Mouse (Mus musculus): Measurements from ENCODE around the gene Otulin. TPM values are rescaled to one million over a fixed set of nuclear protein-coding genes. Genes with fewer than 3 reads are reported as not detected.

The Otulin gene
- total and polyA plus RNA-seq, 3 experiments, result 65.5 to 70.6 TPM; not detected in 1

DNA sequence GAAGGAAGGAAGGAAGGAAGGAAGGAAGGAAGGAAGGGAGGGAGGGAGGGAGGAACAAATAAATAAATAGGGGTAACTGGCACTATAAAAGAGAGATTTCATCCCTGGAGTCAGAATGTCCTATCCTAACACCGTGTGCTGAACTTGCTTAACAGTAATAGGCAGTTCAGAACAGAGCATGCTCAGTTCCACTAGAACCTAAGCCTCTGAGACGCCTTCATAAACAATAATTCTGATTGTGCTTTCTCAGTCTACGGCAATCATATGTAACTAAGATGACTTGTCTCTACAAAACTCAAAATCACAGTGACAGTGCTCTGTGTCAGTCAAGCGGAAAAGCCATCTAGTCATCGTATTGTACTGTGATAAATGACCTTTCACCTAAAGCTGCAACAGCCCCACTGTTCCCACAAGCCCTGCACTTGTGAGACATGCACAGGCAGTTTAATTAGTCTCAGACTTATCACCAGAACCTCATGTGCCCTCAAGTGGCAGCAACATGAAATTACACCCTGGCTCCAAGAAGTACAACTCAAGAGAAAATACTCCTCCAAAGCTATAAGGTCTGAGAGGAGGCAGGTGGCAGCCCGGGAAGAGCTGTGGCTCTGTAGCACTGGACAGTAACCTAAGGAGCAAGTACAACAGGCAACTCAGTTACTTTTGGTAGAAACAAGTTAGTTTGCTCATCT lies 17.8 kb downstream of the Otulin start:
- H3K36me3 ChIP-seq (ENCODE audit: control insufficient read depth in 1 of 2, insufficient read depth in 2 of 2, low read length in 2 of 2), result peaks cover 4 to 35% of the 10 kb centered on the region in 2 experiments
- H3K27ac ChIP-seq (ENCODE audit: control insufficient read depth, low read depth, low read length), result no peak overlapping the region
- H3K27me3 ChIP-seq (ENCODE audit: control insufficient read depth in 1 of 2, insufficient read depth in 2 of 2, low read length in 2 of 2), result no peaks in the 10 kb centered on the region
- no peaks in the 10 kb centered on the region for H3K4me1 ChIP-seq (ENCODE audit: control insufficient read depth in 1 of 2, insufficient read depth in 2 of 2, low read length in 2 of 2)
- no peaks in the 10 kb centered on the region for H3K79me2 ChIP-seq (ENCODE audit: control insufficient read depth, insufficient read depth, low read length, poor library complexity)
- TF ChIP-seq POLR2AphosphoS2 (IDR thresholded peaks at IDR 0.05; ENCODE audit: low read length), result no peak
- no peak for TF ChIP-seq UBTF (IDR thresholded peaks at IDR 0.05; ENCODE audit: borderline replicate concordance, insufficient read depth, low read depth, low read length)
- TF ChIP-seq EP300 (IDR thresholded peaks at IDR 0.05; ENCODE audit: low read depth in 1 of 2, low read length in 2 of 2), result no peak
- no peak for TF ChIP-seq SIN3A (IDR thresholded peaks at IDR 0.05; ENCODE audit: low read length)
- 0 out of 2 replicates have a peak, but pooled peaks have one; percentile 20 for TF ChIP-seq MAZ (IDR thresholded peaks at IDR 0.05; ENCODE audit: low read depth, low read length)
- TF ChIP-seq CTCF (IDR thresholded peaks at IDR 0.05 in 2 of 3, conservative IDR thresholded peaks at IDR 0.05 in 1 of 3; ENCODE audit: control insufficient read depth in 1 of 3, insufficient read depth in 1 of 3, low read depth in 2 of 3, low read length in 3 of 3, poor library complexity in 1 of 3, severe bottlenecking in 1 of 3), result peak; percentile 49 to 95 (median 85)
- TF ChIP-seq NRF1 (IDR thresholded peaks at IDR 0.05; ENCODE audit: insufficient read depth, low read depth, low read length, poor library complexity, severe bottlenecking), result no peak
- peak; percentile 73 for TF ChIP-seq ZC3H11A (IDR thresholded peaks at IDR 0.05; ENCODE audit: low read depth, low read length)
- TF ChIP-seq NELFE (IDR thresholded peaks at IDR 0.05; ENCODE audit: low read depth, low read length), result no peak
- TF ChIP-seq RAD21 (IDR thresholded peaks at IDR 0.05; ENCODE audit: low read depth, low read length), result peak; percentile 67
- no peak for TF ChIP-seq GABPA (IDR thresholded peaks at IDR 0.05; ENCODE audit: low read depth, low read length)
- TF ChIP-seq JUND (IDR thresholded peaks at IDR 0.05; ENCODE audit: low read depth, low read length), result no peak
- TF ChIP-seq MAX (IDR thresholded peaks at IDR 0.05; ENCODE audit: low read length), result peak; percentile 22; the same call in 1 of the 2 replicates
- TF ChIP-seq ZKSCAN1 (IDR thresholded peaks at IDR 0.05; ENCODE audit: low read depth, low read length), result no peak
- TF ChIP-seq POLR2AphosphoS5 (IDR thresholded peaks at IDR 0.05; ENCODE audit: borderline replicate concordance, low read depth, low read length), result 0 out of 2 replicates have a peak, but pooled peaks have one; percentile 7
- TF ChIP-seq MEF2A (IDR thresholded peaks at IDR 0.05; ENCODE audit: extremely low read depth, insufficient replicate concordance, low read depth, low read length, poor library complexity, severe bottlenecking), result no peak
- TF ChIP-seq SMC3 (IDR thresholded peaks at IDR 0.05; ENCODE audit: low read depth, low read length), result peak; percentile 83
- 0 out of 2 replicates have a peak, but pooled peaks have one; percentile 19 for TF ChIP-seq GATA1 (IDR thresholded peaks at IDR 0.05; ENCODE audit: low read depth, low read length)
- TF ChIP-seq MYC (IDR thresholded peaks at IDR 0.05; ENCODE audit: low read depth, low read length), result no peak
- no peak for TF ChIP-seq CHD2 (IDR thresholded peaks at IDR 0.05; ENCODE audit: low read length)
- no peaks in the 10 kb centered on the region for H3K9me3 ChIP-seq (replicated peaks; ENCODE audit: insufficient read depth, low read length)
- H3K4me3 ChIP-seq (ENCODE audit: control insufficient read depth in 1 of 2, insufficient read depth in 1 of 2, low read depth in 2 of 2, low read length in 2 of 2), result no peak overlapping the region
- no peak overlapping the region for H3K9ac ChIP-seq (ENCODE audit: control insufficient read depth, low read depth, low read length, poor library complexity, severe bottlenecking)
- peak; percentile 85 for DNase-seq (ENCODE audit: low read depth, low spot score)

Measured in MEL (cell line).